Mouse (Mus musculus): Measurements from ENCODE around the gene Farp1.

Farp1 gene

DNA sequence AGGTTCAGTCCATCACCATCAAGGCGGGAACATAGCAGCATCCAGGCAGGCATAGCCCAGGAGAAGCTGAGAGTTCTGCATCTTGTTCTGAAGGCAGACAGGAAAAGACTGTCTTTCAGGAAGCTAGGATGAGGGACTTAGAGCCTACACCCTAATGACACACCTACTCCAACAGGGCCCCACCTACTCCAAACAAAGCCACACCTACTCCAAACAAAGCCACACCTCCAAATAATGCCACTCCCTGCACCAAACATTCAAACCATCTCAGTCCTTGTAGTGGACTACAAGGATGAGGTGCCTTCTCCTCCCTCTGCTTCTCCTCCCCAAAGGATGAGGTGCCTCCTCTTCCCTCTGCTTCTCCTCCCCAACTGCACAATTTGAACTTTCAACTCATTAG, 23.5 kb downstream of the Farp1 start:
- DNase-seq, result no peak

DNA sequence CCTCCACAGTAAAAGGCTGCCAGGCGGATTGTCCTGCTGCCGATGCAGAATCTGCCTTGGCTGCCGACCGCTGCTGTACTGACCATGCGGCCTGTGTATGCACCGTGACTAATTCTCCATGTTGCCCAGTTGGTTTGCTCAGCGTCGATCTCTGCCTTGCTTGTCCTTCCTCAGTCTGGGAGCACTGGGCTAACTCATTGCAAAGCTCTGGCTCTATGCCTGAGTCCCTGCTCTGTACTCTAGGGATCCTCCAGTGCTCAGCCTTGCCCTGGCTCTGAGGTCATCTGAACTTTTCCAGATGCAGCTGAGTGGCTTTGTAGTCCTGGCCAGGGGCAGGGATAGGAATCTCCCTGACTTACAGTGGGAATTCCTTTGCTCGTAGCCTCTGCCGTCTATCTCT, 24.3 kb downstream of the Farp1 start:
- DNase-seq, result no peak

DNA sequence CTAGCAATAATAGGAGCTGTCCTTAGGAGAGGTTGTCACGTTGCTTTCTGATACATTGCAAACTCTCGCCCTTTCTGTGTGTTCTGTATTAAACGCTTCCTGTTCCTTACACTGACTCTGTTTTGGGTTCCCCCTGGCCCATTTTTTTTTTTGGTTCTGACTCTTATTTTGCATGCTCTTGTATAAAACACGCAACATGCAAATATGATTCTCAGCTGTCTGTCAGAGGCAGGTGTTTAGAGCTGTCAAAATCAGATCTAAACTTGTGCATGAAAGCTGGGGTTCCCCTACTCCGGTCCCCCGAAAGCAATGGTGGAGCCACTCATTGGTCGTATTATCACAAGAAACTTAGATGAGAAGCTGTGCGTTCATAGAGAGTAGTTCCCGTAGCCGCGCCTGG, 25.5 kb downstream of the Farp1 start:
- DNase-seq, result no peak

DNA sequence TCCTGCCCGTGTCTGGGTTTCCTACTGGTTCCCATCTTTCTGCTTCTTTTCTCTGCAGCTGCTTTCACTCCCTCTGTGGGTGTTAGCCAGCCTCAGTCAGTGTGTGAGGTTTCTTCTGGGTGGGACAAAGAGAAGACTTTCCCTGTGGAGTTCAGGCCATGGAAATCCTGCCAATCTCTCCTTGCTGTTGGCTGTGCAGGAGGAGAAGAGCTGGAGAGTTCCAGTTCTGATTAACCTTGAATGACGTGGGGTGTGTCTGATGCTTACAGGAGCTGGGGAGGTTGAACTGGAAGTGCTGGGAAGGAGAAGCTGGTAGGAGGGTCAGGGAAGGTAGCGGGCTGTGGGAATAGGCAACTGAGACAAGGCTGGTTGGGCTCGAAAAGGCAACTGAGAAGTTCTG, 26.7 kb downstream of the Farp1 start:
- DNase-seq, result no peak

DNA sequence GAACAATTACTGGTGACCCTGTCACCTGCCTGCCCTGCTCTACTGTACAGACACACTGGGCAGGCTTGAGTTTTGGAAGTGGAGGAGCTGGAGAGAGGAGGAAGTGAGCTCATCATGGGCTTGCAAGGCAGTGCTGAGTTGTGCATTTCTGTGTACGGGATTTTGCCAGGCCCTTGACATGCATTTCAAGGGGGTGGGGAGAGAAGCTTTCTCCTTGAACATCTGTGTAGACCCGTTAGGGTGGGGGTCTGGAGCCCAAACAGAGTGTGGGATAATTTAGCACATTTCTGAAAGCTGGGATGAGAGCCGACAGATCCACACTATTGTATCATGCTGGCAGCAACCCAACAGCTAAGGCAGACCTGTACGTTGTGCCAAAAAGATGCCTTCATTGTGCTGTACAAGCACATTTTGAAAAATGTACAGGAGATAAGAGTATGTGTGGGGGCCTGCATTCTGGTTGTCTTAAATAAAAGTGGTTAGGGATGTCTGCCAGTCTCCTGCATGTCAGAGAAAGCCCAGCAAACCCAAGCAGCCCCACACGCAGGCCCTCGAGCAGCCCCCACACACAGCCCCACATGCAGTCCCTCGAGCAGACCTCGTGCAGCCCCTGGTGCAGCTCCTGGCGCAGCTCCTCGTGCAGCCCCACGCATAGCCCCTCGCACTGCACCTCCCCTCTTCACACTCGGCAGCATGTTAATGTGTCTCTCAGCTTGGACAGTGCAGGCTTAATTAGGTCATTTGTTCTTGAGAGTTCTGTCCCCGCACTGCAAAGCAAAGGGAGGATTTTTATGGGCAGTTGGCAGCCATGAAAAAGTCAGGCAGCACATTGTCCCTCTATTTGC, 27.5 kb downstream of the Farp1 start:
- no peak for DNase-seq

DNA sequence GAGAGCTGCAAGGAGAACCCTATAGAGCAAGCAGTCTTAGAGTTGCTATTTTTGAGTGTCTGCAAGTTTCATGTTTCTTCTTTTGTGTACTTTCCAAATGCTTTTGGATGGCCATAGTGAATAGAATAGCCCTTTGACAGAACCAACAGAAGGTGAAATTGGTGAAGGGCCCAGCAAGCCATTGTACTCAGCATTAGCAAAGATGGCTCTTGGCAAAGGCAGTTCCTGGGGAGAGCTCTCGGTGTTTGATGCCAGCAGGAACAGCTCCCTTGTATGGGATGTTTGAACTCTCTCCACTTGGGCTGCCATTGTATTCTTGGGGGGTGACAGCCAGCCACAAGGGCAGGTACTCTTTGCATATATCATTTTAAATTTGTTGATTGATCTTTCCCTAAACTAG, 29.7 kb downstream of the Farp1 start:
- DNase-seq, result no peak

DNA sequence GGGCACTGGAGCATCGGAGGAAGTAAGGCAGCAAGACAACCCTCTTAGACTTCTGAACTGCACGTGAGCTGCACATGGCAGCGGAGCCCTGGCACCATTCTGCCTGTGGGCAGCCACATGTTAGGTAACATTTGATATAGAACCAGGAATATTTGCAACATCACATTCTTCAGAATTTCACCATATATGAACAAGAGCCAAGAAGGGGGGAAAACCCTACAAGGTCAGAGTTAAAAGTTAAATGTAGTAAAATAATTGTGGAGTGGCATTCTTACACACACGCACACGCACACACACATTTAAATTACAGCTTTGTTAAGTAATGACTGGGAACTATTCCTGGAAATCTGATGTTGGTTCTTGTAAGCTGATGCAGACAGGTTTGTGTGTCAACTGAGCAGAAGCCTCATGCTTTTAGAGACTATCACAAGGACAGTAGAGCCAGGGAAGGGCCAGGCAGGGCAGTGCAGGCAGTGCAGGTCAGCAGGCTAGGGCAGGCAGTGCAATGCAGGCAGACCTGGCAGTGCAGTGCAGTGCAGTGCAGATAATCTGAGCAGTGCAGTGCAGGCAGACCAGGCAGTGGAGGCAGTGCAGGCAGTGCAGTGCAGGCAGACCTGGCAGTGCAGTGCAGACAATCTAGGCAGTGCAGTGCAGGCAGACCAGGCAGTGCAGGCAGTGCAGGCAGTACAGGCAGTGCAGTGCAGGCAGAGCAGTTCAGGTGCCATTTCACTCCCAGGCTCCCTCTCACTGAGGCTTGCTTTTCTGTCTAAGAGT, 38.3 kb downstream of the Farp1 start:
- no peak for DNase-seq

DNA sequence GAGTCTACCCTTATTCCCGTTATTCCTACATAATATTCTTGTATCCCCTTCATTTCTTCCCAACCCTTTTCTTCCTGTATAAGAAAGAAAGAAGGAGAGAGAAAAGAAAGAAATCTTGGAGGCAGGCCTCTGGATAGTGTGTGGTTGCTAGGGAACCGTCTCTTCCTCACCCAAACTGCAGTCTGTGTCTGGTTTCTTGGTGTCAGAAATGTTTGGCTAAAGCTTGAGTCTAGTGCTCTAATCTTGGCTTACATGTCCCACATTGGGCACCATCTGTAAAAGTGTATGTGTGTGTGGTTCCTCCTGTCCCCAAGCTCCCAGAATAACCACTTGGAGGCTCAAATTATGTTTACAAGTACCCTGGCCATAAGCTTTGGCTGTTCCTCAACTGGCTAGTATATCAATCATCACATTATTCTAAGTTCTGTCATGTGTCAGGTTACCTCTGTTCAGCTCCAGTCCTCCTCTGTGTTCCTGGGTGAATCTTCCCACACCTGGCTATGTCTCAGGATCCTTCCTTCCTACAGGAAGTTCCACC, 39.3 kb downstream of the Farp1 start:
- DNase-seq, result no peak

DNA sequence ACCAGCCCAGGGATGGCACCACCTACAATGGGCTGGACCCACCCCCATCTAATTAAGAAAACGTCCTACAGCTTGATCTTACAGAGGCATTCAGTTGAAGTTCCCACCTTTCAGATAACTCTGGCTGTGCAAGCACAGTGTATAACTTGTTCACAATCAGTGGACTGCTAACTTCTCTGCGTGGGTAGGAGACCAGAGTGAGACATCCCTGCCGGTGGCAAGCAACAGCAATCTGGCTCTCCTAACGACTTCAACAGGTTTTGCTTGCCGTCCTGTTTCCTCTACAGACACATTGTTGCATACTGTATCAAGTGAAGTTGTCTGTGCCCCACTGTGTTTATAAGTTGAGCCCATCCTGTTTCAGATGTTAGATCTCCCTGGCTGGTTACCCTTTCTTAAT, 45.7 kb downstream of the Farp1 start:
- no peak for DNase-seq

DNA sequence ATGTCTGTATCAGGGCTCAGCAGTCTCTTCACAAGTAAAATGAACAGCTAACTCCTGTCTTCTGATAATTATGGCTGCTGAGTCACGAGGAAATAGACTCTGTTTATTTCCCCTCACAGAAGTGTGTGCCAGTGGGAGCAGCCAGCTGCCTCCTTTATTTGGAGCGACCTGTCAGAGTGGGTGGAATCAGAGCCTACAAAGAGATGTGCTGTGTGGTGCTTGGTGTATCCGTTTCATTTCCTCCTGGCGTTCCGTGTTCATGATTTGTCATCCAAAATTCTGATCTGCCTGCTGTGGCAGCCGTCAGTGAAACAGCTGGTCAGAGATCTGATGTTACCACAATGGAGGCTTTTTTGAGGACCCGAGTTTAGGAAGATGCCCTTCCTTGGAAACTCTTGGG, 47.3 kb downstream of the Farp1 start:
- no peak for DNase-seq

DNA sequence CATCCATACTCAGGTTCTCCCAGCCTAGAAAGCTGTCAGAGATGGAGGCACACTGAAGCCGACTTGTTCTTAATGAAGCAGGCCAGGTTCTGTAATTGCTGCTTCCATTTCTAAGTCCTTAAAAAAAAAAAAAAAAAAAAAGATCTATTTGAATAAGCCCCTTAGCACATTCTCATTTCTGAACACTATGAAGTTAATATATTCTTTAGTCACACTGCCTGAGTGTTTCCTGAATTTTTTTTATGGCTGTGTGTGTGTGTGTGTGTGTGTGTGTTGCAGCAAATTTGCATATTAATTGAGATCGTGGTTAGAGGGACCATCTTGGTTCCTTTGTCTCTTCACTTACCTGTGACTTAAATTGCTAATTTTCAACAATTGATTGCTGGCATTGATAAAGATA, 47.8 kb downstream of the Farp1 start:
- no peak for DNase-seq

DNA sequence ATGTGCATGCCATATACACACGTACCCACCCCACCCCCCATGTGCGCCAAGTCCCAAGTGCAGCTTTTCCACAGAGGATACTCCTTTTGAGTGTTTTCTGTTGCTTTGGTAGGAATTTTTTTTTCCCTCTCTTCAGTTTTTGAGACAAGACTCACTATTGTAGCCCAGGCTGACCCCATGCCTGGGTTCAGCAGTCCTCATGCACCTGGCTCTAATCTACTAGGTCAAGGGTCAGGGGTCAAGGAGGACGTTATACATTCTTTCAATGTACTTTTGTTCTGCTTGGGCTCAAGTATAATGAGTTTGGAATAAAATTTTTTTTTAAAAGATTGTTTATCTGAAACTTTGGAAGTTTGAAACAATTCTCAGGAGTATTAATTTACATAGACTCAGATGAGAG, 48.4 kb downstream of the Farp1 start:
- no peak for DNase-seq

DNA sequence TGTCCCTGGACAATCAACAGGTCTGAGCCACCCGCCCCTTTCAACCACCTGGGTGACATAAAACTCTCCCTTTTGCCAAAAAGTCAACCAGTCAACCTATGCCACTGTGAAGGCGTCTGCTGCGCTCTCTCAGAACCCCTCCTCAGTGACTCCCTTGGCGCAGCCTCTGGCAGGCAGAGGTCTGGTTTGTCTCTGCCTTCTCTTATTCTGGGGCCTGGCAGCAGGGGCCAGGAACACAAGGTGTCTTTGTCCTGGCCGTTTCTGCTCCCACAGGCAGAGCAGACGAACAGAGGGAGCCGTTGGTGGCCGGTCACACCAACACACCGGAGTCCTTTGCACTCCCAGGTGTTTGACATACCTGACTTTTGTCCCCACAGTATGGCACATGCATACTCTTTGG, 57.5 kb downstream of the Farp1 start:
- DNase-seq, result no peak

DNA sequence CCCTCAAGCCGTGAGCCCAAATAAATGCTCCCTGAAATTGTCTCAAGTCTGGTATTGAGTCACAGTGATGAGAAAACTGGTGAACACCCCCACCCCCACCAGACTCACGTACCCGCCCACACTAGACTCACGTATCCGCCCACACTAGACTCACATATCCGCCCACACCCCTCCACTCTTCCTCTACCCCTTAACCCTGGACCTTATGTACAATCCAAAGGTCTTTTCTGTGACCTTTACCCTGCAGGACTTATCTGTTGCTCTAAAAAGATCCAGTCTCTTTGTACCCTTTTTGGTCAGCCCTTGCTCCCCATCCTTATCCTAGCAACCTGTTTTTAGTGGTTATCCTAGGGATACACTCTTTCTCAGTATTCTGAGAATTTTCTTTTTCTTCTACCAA, 58.9 kb downstream of the Farp1 start:
- no peak for DNase-seq

DNA sequence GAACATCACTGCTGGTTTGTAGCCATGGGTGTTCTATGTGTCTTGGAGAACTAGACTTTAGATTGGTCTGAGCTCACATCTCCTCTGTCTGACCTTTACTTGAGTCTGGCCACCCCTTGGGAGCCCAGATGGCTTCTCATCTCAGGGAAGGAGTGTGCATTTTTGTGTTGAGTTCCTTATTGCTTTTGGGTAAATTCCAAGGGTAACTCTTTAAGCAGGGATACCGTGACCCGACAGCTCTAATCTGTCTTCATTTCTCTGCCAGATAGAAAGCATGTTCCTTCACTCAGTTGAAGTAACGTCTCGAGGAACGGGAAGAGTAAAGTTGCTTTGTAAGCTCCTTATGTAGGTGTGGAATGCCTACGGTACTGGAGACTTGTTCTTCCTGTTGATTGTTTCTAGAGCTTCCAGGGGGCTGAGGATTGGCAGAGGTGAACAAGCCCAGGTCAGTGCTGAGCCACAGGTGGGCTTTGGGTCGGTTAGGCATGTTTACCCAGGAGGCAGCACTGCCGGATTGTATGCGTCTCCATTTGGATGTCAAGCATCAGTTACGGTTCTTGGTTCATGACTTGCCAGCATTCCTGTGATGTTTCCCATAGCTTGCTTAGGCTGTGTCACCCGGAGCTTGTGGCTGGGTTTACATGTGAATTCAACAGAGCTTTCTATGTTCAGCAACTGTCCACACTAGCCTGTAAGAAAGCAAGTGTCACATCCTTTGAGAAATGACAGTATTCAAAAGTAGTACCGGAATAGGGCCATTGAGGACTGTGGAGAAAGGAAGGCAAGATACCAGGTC, 62.8 kb downstream of the Farp1 start:
- no peak for DNase-seq

DNA sequence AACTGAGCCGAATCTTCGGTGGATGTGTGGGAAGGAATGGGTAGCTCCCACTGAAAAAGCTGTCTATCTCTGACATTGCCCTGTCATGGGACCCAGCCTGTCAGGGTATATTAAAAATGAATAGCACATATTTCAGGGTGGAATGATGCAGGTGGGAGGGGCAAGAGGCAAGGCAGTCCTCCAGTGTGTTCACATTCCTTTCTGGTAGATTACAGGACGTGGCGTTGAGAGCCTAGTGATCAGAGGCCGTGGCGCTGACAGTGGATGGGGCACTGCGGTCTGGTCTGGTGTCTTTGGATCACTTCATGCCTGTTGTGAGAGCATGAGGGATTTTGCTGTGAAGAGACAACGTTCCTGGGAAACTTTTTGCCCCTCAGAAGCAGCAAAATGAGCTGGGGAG, 64.1 kb downstream of the Farp1 start:
- DNase-seq, result no peak

DNA sequence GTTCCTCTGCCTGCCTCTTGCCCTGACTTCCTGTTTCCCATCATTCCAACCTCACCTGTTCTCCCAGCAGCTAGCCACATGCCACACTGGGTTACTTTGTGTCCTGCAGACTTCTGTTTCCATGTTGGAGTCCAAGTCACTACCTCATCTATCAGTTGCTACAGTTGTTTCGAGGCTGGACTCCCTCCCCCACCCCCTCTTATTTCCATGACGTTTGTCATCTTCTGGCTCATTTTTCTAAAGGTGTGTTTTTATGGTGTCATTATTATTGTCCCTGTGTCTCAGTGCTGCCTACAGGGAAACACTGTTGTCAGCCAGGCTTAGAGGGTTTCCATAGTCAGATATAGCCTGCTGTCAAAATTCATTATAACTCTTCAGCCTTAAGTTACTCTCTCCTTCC, 64.9 kb downstream of the Farp1 start:
- DNase-seq, result no peak

DNA sequence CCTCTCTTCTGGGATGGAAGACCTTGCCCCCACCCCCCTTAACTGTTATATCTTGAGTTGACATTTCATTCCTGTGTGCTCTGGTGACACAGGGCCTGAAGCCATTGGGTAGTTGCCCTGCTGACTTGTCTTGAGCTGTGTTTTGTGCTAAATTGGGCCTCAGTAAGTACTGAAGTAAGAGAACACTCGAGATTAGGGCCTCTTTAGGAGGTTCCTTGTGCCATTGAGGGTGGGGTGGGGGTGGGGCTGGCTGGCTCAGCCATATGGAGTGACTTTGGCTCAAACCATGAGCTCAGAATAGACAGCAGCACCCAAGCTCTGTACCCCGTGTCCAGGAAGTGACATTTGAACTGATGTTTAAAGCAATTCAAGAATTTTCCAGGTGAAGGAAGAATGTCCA, 65.8 kb downstream of the Farp1 start:
- no peak for DNase-seq

DNA sequence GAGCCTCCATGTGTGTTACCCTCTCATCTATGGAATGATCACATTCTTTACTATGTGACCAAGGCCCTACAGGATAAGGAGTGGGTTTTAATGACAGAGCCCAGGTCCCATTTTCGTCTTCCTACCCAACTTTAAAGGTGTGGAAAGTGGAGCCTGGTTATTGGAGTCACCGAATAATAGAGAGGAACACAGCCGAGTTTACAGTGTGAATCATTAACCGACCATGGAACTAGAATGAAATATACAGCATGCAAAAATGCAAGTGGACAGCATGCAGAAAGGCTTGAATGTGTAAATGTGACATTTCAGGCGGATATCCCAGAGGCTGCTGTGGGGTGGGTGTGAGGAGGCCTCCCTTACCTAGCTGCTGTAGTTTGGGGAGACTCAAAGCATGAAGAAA, 66.5 kb downstream of the Farp1 start:
- DNase-seq, result no peak

DNA sequence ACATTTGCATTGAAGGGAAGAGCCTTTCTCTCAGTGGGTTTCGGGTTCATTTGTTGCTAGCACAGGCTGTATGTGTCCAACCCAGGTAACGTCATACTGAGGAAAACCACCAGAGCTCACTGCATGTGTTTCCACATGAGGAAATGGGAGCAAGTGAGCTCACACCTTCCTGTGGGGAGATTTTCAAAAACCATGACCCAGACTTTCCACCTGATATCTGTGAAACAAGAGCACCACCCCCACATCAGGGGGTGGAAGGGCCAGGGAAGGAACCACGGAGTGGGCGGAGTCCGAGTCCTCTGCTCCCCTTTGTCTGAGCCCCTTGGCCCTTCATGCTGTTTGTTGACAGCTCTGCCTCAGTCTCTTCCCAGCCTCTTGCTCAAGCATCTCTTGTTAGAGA, 67.6 kb downstream of the Farp1 start:
- DNase-seq, result no peak

DNA sequence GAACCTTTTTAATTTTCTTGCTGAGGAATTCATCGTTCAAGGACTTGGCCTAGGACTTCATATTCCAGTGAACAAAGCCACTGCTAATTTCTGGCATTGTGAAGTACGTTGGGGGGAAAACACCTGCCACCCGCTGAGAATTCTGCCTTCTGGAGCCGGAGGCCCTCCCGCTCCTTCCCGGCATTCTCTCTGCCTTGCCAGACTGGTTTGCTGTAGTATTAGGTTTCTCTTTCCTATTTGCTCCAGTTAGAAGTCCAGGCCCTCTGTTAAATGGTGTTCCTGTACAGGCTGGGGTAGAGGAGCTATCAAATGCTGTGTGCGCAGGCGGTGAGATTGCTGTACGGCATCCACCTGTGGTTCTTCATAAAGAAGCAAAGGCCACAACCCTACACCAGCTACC, 68.5 kb downstream of the Farp1 start:
- no peak for DNase-seq

DNA sequence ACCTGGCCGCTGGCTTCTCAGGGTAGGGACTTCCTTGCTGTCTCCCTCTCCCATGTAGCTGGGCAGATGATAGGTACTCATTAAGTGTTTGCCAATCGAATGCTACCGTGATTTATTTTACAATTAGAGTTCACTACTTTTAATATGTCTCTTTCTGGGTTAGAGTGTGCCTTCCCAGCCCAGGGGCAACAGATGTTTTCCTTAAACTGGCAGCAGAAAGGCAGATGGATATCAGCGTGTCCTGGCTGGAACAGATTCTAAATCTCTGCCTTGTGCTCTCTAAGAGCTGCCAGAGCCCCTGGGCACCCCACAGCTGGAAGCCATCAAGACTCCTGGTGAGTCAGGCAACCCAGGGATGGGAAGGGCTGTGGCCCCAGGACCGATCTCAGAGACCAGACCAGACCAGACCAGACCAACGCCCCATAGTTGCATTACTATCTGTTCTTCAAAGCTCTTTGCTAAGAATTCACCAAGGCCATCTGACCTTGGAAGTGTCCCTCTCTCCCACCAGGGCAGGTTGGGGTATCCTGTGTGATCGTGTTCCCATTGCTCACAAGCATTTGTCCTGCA, 69.8 kb downstream of the Farp1 start:
- DNase-seq, result no peak

DNA sequence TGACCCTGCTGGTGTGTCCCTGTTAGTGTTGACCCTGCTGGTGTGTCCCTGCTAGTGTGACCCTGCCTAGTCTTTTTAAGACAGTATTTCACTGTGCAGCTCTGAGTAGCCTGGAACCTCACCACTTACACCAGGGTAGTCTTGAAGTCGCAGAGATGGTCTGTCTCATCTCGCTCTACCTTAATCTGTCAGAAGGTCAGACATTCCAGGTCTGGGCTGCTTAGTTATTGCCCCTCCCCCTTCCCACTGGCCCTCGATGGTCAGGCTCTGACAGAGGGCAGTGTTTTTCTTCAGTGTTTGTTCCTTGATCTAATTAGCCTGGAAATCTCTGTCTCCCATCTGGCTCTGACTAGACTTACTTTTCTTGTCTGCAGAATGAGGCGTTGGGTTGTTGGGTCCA, 71.9 kb downstream of the Farp1 start:
- no peak for DNase-seq
